Mouse (Mus musculus) megakaryocyte, embryonic 14.5 days (primary cell): ENCODE results near the gene Dusp13. TPM values are rescaled to one million over a fixed set of nuclear protein-coding genes. Genes with fewer than 3 reads are reported as not detected.

Source experiments
- H3K27me3 ChIP-seq: replicated peaks from 2 replicates; pipeline ENCODE3; 2012; ENCODE audit warnings: inconsistent platforms
- H3K36me3 ChIP-seq: replicated peaks from 2 replicates; pipeline ENCODE3; 2012; ENCODE audit warnings: low read length, inconsistent platforms, mixed read lengths
- H3K4me1 ChIP-seq: 2 replicates; pipeline ENCODE4 v1.6.1; 2012; ENCODE audit warnings: inconsistent platforms
- H3K4me3 ChIP-seq: replicated peaks from 2 replicates; pipeline ENCODE3; 2012; ENCODE audit warnings: moderate library complexity, mild to moderate bottlenecking, inconsistent platforms
- H3K9me3 ChIP-seq: 2 replicates; pipeline ENCODE4 v1.6.1; 2012; ENCODE audit warnings: inconsistent platforms
- FLI1 ChIP-seq: IDR thresholded peaks from 2 replicates; pipeline ENCODE4 v1.6.1; 2012; ENCODE audit warnings: low read length, inconsistent platforms, mixed read lengths
- GATA1 ChIP-seq: IDR thresholded peaks from 3 replicates; pipeline ENCODE4 v1.6.1; 2012; ENCODE audit warnings: mixed read lengths, low read length, inconsistent platforms, borderline replicate concordance
- polyA plus RNA-seq: library from polyadenylated mRNA; stranded (reverse); fragments of >175 nt; gene quantifications from 2 replicates; pipeline ENCODE4 v1.2.3, GENCODE M21; 2012; ENCODE audit warnings: low replicate concordance; ENCODE audit not compliant: insufficient read depth

Dusp13 gene
- 0.25 TPM in 1 of 2 replicates, not detected in the other for polyA plus RNA-seq

GRCm38 (mm10) chr14:21750881-21751542, at the start of gene Dusp13:
TSS of gene Dusp13 (minus strand) at chr14:21751181.
- Histone ChIP-seq H3K9me3 (no peaks in the 10 kb centered on the region), H3K4me3 (peak within 1 kb of the TSS; percentile 95), H3K4me1 (peaks cover 48% of the 10 kb centered on the region), H3K27me3 (peaks cover 8% of the 10 kb centered on the region), H3K36me3 (no peaks in the 10 kb centered on the region)
- TF ChIP-seq GATA1 (no peak), FLI1 (no peak)

GRCm38 (mm10) chr14:21800641-21801040, 49.7 kb upstream of the Dusp13 start:
- H3K4me1 ChIP-seq, result peaks cover 6% of the 10 kb centered on the region
- H3K27me3 ChIP-seq, result no peaks in the 10 kb centered on the region
- no peak overlapping the region for H3K4me3 ChIP-seq
- H3K36me3 ChIP-seq, result peaks cover 7% of the 10 kb centered on the region
- TF ChIP-seq FLI1 (no peak), GATA1 (no peak)
- no peaks in the 10 kb centered on the region for H3K9me3 ChIP-seq

GRCm38 (mm10) chr14:21792250-21792649, 41.3 kb upstream of the Dusp13 start:
- TF ChIP-seq GATA1 (no peak), FLI1 (no peak)
- no peaks in the 10 kb centered on the region for H3K27me3 ChIP-seq
- H3K4me3 ChIP-seq, result no peak overlapping the region
- no peaks in the 10 kb centered on the region for H3K9me3 ChIP-seq
- H3K36me3 ChIP-seq, result peaks cover 45% of the 10 kb centered on the region
- H3K4me1 ChIP-seq, result no peaks in the 10 kb centered on the region; the same call in 1 of the 2 replicates

- TF ChIP-seq GATA1, result no peak
- no peak for TF ChIP-seq FLI1
- H3K4me3 ChIP-seq, result no peak overlapping the region
- no peaks in the 10 kb centered on the region for H3K9me3 ChIP-seq
- peaks cover under 1% of the 10 kb centered on the region; the same call in 1 of the 2 replicates for H3K4me1 ChIP-seq
- no peaks in the 10 kb centered on the region for H3K27me3 ChIP-seq
- peaks cover 46% of the 10 kb centered on the region for H3K36me3 ChIP-seq
Measured at GRCm38 (mm10) chr14:21791722-21792121, 40.7 kb upstream of the Dusp13 start.

GRCm38 (mm10) chr14:21790585-21791251, 39.7 kb upstream of the Dusp13 start:
- Histone ChIP-seq H3K36me3 (peaks cover 49% of the 10 kb centered on the region), H3K4me1 (peaks cover 3% of the 10 kb centered on the region; the same call in 1 of the 2 replicates), H3K9me3 (no peaks in the 10 kb centered on the region), H3K27me3 (no peaks in the 10 kb centered on the region), H3K4me3 (no peak overlapping the region)
- TF ChIP-seq FLI1 (no peak), GATA1 (no peak)

- peaks cover 3% of the 10 kb centered on the region; the same call in 1 of the 2 replicates for H3K4me1 ChIP-seq
- peak overlapping the region; percentile 33 for H3K4me3 ChIP-seq
- no peaks in the 10 kb centered on the region for H3K9me3 ChIP-seq
- TF ChIP-seq GATA1, result no peak
- no peak for TF ChIP-seq FLI1
- H3K36me3 ChIP-seq, result peaks cover 47% of the 10 kb centered on the region
- no peaks in the 10 kb centered on the region for H3K27me3 ChIP-seq
Measured at GRCm38 (mm10) chr14:21788121-21788520, 37.1 kb upstream of the Dusp13 start.

GRCm38 (mm10) chr14:21787374-21787773, 36.4 kb upstream of the Dusp13 start:
- Histone ChIP-seq H3K4me1 (peaks cover 3% of the 10 kb centered on the region; the same call in 1 of the 2 replicates), H3K9me3 (no peaks in the 10 kb centered on the region), H3K36me3 (peaks cover 40% of the 10 kb centered on the region), H3K4me3 (no peak overlapping the region), H3K27me3 (no peaks in the 10 kb centered on the region)
- no peak for TF ChIP-seq GATA1
- no peak for TF ChIP-seq FLI1

- peaks cover 34% of the 10 kb centered on the region for H3K36me3 ChIP-seq
- no peak for TF ChIP-seq FLI1
- TF ChIP-seq GATA1, result no peak
- H3K9me3 ChIP-seq, result no peaks in the 10 kb centered on the region
- peaks cover 3% of the 10 kb centered on the region; the same call in 1 of the 2 replicates for H3K4me1 ChIP-seq
- no peaks in the 10 kb centered on the region for H3K27me3 ChIP-seq
- no peak overlapping the region for H3K4me3 ChIP-seq
Measured at GRCm38 (mm10) chr14:21786500-21786899, 35.5 kb upstream of the Dusp13 start.

- Histone ChIP-seq H3K4me1 (peaks cover 5% of the 10 kb centered on the region; the same call in 1 of the 2 replicates), H3K36me3 (peaks cover 34% of the 10 kb centered on the region), H3K4me3 (no peak overlapping the region), H3K9me3 (no peaks in the 10 kb centered on the region), H3K27me3 (no peaks in the 10 kb centered on the region)
- TF ChIP-seq GATA1, result no peak
- no peak for TF ChIP-seq FLI1
Measured at GRCm38 (mm10) chr14:21776201-21776600, 25.2 kb upstream of the Dusp13 start.

GRCm38 (mm10) chr14:21773946-21774345, 23.0 kb upstream of the Dusp13 start:
- Histone ChIP-seq H3K36me3 (peaks cover 21% of the 10 kb centered on the region), H3K4me3 (no peak overlapping the region), H3K27me3 (no peaks in the 10 kb centered on the region), H3K9me3 (no peaks in the 10 kb centered on the region), H3K4me1 (peaks cover 5% of the 10 kb centered on the region; the same call in 1 of the 2 replicates)
- no peak for TF ChIP-seq GATA1
- TF ChIP-seq FLI1, result no peak
